Mouse (Mus musculus) liver, embryonic 14.5 days (tissue): ENCODE results near the gene Ntmt1.

Experiments
- CTCF ChIP-seq: IDR thresholded peaks from 2 replicates; pipeline ENCODE4 v1.5.1; 2016; ENCODE audit warnings: antibody characterized with exemption, low read depth, control low read depth
- EP300 ChIP-seq: IDR thresholded peaks from 2 replicates; pipeline ENCODE4 v1.6.1; 2016; ENCODE audit warnings: antibody characterized with exemption, low read depth

- no peak for TF ChIP-seq EP300
- TF ChIP-seq CTCF, result no peak
These were observed 1.6 kb upstream of the Ntmt1 start for GRCm38 (mm10) chr2:30805983-30806382.
